Mouse (Mus musculus): ENCODE data around the gene Smpd4. TPM values are rescaled to one million over a fixed set of nuclear protein-coding genes. Genes with fewer than 3 reads are reported as not detected.

Smpd4 gene
- polyA plus RNA-seq, 1 experiment from 2014 or later: 43.6 TPM

DNA sequence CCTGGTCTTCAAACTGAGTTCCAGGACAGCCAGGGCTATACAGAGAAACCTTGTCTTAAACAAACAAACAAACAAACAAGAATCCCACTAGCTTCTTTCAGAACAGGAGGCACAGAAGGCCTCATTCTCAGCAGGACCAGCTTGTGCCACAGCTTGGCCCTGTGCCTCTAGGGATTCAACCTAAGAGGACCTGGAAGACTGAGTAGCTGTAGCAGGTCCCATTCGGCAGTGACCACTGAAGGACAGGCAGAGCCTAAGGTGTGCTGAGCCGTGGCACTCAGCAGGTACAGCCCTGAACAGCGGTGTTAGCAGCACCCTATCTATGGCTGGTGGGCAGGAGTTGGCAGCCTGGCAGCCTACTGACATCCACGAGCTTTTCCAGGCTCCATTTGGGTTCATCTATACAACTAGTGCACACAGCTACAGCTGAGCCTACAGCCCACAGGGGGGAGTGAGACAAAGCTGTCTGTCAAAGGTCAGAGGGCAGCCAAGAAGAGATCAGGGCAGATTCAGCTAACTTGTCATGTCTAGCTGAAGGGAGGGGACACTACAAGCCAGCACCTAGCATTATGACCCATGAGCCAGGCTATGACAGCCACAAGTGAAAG lies 35.1 kb downstream of the Smpd4 start:
- ATAC-seq (ENCODE audit: low FRiP score): no peak
- peaks cover 90% of the 10 kb centered on the region for H3K36me3 ChIP-seq (replicated peaks)
- H3K4me2 ChIP-seq: no peak overlapping the region
- no peak overlapping the region for H3K27ac ChIP-seq
- H3K9me3 ChIP-seq: no peaks in the 10 kb centered on the region
- 92% methylated on average over 4 of the region's 4 CpGs for WGBS
- H3K9ac ChIP-seq: no peak overlapping the region
- no peak overlapping the region for H3K4me3 ChIP-seq (replicated peaks)
- no peaks in the 10 kb centered on the region for H3K4me1 ChIP-seq
- no peaks in the 10 kb centered on the region for H3K27me3 ChIP-seq

DNA sequence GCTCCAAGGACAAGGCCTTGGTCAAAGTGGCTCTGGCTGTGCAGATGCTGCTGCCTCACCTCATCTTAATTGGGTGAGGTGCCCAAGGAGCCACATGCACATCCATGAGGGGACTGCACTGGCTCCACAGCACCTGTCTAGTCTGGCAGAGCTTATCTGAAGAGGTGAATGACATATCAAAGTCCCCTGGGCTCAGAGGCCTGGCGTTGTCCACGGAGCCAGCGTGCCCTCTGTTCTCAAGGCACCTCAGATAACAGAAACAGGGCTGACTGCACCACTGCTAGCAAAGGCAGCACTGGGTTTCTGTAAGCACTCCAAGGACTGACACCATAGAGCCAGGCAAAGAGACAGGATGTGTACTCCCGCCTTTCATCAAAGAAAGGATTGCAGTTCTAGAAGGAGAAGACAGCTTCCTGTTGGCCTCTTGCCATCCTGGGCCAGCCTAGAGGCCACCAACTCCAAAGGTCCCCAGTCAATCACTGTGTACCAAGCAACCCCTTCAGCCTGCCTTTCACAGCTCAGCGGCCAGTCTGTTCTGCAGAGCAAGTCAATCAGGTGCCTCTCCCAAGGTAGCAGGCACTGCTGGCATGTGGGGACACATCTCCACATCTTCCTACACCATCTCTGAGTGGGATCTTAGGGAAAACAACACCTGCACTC lies 37.2 kb downstream of the Smpd4 start:
- no peak overlapping the region for H3K4me3 ChIP-seq (replicated peaks)
- H3K27ac ChIP-seq: no peak overlapping the region
- H3K36me3 ChIP-seq (replicated peaks): peaks cover 90% of the 10 kb centered on the region
- H3K4me1 ChIP-seq: no peaks in the 10 kb centered on the region
- H3K27me3 ChIP-seq: no peaks in the 10 kb centered on the region
- no peak overlapping the region for H3K9ac ChIP-seq
- ATAC-seq (ENCODE audit: low FRiP score): no peak
- H3K4me2 ChIP-seq: no peak overlapping the region
- WGBS: 97% methylated on average over 5 of the region's 5 CpGs
- no peaks in the 10 kb centered on the region for H3K9me3 ChIP-seq

DNA sequence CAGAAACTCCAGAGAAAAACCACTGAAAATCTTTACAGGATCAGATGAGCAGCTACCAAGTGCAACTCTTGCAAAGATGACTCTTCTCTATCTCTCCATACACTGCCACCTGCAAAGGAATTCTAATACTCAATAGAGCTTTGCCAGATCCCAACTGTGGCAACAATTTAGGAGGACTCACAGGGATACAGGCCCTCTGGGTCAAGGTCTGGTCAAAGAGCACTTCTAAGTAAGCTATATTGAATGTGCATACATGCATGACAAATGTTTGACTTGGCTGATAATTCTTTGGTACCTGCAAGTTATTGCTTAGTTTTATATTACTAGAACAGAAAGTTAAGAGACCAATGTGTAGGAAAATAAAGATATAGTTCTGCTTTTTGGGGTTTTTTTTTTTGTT lies 46.4 kb downstream of the Smpd4 start:
- peaks cover 67% of the 10 kb centered on the region for H3K36me3 ChIP-seq (replicated peaks)
- no peak overlapping the region for H3K4me2 ChIP-seq
- no peak overlapping the region for H3K4me3 ChIP-seq (replicated peaks)

DNA sequence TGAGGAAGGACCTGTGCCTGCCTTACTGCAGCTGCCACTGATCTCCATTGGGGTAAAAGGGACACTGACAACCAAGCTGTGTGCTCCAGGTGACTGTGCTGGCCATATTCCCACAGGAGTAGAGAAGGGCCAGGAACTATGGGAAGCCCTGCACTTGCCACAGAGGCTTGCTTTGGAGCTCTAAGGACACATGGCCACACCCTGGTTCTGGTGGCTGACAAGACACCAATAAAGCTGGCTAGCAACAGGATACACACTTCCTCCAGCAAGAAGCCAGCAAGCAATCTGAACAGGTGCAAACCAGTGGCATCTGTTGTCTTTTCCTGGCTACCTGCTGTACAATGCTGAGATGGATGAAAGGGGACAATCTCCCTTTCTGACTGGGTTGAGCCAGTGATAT lies 50.7 kb downstream of the Smpd4 start:
- peaks cover 72% of the 10 kb centered on the region for H3K36me3 ChIP-seq (replicated peaks)
- ATAC-seq (ENCODE audit: low FRiP score): no peak
- H3K4me3 ChIP-seq (replicated peaks): no peak overlapping the region
- H3K4me2 ChIP-seq: no peak overlapping the region
- H3K4me1 ChIP-seq: no peaks in the 10 kb centered on the region
- no peaks in the 10 kb centered on the region for H3K9me3 ChIP-seq
- H3K9ac ChIP-seq: no peak overlapping the region
- H3K27ac ChIP-seq: no peak overlapping the region
- no peaks in the 10 kb centered on the region for H3K27me3 ChIP-seq

More for the DNA sequence above, 46.4 kb downstream of the Smpd4 start:
- Histone ChIP-seq H3K9ac (no peak overlapping the region), H3K4me1 (no peaks in the 10 kb centered on the region), H3K27ac (no peak overlapping the region), H3K27me3 (no peaks in the 10 kb centered on the region), H3K9me3 (no peaks in the 10 kb centered on the region)
- no peak for ATAC-seq (ENCODE audit: low FRiP score)

Other genes starting within 250 kb of the Smpd4 start
- gene Snap29, start 213.4 kb upstream of the Smpd4 start, polyA plus RNA-seq (2016; fragmentation: Nextera tagmentation; extraction: Ambion mirVana): 15.5 and 16.9 TPM in 2 replicates
- gene Pi4ka, start 213.0 kb upstream of the Smpd4 start, polyA plus RNA-seq (2016; fragmentation: Nextera tagmentation; extraction: Ambion mirVana): 59.7 and 67.8 TPM in 2 replicates
- gene Crkl, start 167.4 kb upstream of the Smpd4 start, polyA plus RNA-seq (2016; fragmentation: Nextera tagmentation; extraction: Ambion mirVana): 101 and 117 TPM in 2 replicates
- 6.8 and 8.3 TPM in 2 replicates for gene Aifm3, start 129.7 kb upstream of the Smpd4 start, polyA plus RNA-seq (2016; fragmentation: Nextera tagmentation; extraction: Ambion mirVana)
- gene Lztr1, start 110.7 kb upstream of the Smpd4 start, polyA plus RNA-seq (2016; fragmentation: Nextera tagmentation; extraction: Ambion mirVana): 101 TPM in 2 replicates
- 57.5 and 57.6 TPM in 2 replicates for gene Thap7, start 88.2 kb upstream of the Smpd4 start, polyA plus RNA-seq (2016; fragmentation: Nextera tagmentation; extraction: Ambion mirVana)
- gene Lrrc74b, start 58.1 kb upstream of the Smpd4 start, polyA plus RNA-seq (2016; fragmentation: Nextera tagmentation; extraction: Ambion mirVana): 0.17 and 0.31 TPM in 2 replicates
- 0.42 and 0.59 TPM in 2 replicates for gene P2rx6, start 57.5 kb upstream of the Smpd4 start, polyA plus RNA-seq (2016; fragmentation: Nextera tagmentation; extraction: Ambion mirVana)
- 5.5 and 6.6 TPM in 2 replicates for gene Slc7a4, start 36.1 kb upstream of the Smpd4 start, polyA plus RNA-seq (2016; fragmentation: Nextera tagmentation; extraction: Ambion mirVana)
- gene Ccdc74a, start 27.1 kb downstream of the Smpd4 start, polyA plus RNA-seq (2016; fragmentation: Nextera tagmentation; extraction: Ambion mirVana): 5.8 and 6.3 TPM in 2 replicates
- gene Med15, start 113.5 kb downstream of the Smpd4 start, polyA plus RNA-seq (2016; fragmentation: Nextera tagmentation; extraction: Ambion mirVana): 45.1 and 46.7 TPM in 2 replicates
- gene Klhl22, start 140.3 kb downstream of the Smpd4 start, polyA plus RNA-seq (2016; fragmentation: Nextera tagmentation; extraction: Ambion mirVana): 49.7 and 50.4 TPM in 2 replicates
- 5.3 and 7.3 TPM in 2 replicates for gene Scarf2, start 177.9 kb downstream of the Smpd4 start, polyA plus RNA-seq (2016; fragmentation: Nextera tagmentation; extraction: Ambion mirVana)
- gene B830017H08Rik, start 213.8 kb downstream of the Smpd4 start, polyA plus RNA-seq (2016; fragmentation: Nextera tagmentation; extraction: Ambion mirVana): not detected in 2 replicates
- gene Car15, start 219.0 kb downstream of the Smpd4 start, polyA plus RNA-seq (2016; fragmentation: Nextera tagmentation; extraction: Ambion mirVana): 4.4 and 5.1 TPM in 2 replicates

Measured in forebrain, embryonic 12.5 days (tissue).